Mouse (Mus musculus) adrenal gland (tissue): ENCODE results near the gene Stoml1.

Experiments used
- intact Hi-C: fragments of 180-260 bp; cut with DNase I; formaldehyde crosslinking; loops from one replicate; pipeline ENCODE4 v1.15.1; 2025
- microRNA-seq, 2 experiments: library from miRNA; unstranded; fragments of <30 nt; microRNA quantifications; one replicate each; pipeline ENCODE4; 2019

The Stoml1 gene

DNA sequence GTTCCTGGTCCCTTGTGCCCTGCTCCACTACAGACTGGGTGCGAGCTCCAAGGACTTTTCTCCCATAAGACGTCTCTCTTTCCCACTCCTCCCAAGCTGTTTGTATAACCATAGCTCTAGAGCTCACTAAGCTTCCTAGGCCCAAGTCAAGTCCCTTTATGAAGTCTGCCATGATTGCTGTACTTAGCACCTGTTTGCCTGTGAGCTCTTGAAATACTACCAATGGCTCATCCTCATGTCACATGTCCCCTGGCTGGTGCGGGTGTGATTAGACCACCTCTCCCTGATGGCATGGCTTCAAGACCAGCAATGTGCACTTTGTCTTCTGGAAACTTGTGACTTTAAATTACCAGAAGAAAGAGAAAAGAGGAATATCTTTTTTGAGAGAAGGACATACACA lies 42.4 kb downstream of the Stoml1 start:
- intact Hi-C loops, result no loop called here

DNA sequence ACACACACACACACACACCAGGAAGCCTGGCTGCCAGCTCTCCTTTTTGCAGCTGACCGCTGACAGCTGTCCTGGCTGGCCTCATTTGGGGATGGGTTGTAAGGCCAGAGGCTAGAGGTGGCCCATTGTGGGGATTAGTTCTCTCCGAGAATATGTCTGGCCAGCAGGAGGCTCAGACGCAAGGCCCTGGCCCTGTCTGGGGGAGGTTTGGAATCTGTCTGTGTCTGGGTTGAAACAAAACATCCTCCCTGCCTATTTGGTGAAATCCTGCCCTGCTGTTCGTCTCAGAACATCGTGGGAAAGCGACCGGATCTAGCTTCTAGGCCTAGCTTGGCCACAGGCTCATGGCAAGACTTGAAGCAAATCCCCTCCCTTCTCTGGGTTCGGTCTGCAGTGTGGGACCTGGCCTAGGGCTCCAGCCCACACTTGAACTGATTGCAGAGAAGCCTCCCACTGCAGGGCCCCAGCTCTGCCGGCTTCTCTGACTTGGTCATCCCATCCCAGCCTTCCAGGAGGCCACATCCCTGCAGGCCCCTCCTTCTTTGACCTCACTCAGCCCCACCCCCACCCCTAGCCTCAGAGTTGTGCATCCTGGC lies 42.9 kb downstream of the Stoml1 start:
- intact Hi-C loops, result no loop called here

DNA sequence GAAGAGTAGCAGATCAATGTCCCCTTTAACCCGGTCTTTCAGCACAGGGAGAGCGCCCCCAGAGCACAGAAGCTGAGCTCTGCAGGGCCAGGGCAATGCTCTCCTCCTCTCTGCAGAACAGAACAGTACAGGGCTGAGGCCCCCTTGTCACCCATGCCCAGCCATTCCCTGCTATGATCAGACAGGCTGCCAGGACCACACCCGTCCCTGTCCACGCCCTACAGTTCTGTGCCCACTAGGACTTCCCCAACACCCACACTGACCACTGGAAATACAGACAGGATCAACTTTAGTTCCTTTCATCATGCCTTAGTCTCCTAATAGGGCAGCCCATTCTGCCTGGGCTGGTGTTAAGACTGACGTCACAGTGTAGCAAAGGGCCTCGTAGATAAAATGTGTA lies 44.1 kb downstream of the Stoml1 start:
- intact Hi-C loops, result no loop called here

DNA sequence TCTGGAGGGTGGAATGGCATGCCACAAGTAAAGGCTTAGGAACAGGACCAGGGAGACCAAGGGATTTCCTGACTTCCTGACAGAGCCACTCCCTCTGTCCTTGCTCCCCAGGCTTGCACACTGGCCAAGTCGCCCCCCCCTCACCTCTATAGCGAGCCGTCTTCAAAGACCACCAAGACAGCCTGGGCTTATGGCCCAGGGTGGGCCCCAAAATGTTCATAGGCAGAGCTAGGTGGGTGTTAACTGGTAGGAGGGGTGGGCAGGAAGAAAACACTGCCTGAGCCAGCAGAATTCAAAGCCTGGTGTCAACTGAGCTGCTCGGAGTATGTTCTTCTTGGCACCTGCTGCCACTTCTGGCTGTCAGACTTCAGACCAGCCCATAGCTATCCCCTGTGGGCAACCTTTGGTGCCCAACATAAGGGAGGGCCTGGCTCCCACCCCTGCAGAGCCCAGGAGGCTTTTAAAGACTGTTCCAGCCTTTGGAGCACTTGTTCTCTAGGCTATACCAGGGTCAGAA lies 45.1 kb downstream of the Stoml1 start:
- intact Hi-C loops, result no loop called here

DNA sequence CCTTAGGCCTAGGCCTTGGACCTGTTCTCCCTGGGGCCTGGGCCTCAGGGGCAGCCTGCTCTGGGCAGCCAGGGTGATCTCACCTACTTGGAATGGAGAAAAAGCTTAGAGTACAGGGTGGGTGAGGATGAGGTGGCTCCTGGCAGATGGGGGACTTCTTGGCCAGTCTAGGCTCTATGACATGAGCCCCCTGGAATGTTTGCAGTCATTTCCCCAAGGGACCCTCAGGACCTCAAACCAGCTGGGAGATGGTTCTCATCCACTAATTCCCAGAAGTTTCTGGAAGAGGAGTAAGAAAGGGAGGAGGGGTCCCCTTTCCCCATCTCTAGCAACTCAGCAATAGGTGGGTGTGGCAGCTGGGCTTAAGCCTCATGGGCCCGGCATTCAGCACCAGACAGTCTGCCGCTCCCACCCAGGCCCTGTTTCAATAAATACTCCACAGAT lies 46.4 kb downstream of the Stoml1 start:
- intact Hi-C loops, result no loop called here

DNA sequence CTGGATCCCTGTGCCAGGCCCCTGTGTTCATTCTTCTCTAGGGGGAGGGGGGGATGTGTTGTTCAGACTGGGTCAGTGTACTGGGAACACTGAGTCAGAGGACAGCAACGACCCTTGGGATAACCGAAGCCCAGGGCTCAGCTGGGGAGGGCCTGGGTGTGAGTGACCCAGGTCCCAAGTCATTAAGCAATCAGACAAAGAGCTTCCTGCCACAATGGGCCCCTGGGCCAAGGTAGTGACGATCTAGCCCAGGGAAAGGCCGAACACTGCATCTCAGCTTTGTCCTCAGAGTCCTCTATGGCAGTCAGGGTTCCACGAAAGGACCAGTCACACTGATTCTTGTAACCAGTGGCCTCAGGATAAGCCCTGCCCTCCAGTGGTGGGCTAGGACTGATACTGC lies 50.2 kb downstream of the Stoml1 start:
- intact Hi-C loops, result no loop called here

DNA sequence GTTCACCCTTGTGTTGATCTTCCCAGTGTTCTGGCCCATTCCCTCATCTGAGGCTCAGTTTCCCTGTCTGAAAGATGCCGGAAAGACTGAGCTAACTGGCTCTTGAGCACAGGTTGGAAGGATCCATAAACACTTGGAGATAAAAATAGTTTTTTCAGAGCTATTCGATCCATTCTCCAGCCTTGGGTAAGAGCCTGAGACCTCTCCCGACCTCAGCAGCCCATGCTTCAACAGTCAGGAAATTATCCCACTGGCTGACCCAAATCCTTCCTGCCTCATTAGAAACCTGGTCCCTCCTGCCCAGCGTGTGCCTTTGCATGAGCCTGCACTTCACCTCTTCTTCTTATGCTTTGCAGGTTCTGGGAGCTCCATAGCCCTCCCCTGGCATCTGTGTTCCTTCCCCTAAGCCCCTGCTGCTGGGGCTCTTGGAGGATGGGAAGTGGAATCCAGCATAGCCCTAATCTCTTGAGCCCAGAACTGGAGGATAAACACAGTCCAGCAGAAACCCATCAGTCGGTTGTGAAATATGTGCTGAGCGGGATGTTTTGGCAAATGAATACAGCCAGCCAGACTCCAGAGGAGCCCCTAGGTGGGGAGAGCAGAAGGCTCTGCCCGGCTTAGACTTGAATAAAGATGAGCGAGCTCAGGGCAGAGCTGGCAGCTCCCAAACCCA lies 50.8 kb downstream of the Stoml1 start:
- intact Hi-C loops, result no loop called here

DNA sequence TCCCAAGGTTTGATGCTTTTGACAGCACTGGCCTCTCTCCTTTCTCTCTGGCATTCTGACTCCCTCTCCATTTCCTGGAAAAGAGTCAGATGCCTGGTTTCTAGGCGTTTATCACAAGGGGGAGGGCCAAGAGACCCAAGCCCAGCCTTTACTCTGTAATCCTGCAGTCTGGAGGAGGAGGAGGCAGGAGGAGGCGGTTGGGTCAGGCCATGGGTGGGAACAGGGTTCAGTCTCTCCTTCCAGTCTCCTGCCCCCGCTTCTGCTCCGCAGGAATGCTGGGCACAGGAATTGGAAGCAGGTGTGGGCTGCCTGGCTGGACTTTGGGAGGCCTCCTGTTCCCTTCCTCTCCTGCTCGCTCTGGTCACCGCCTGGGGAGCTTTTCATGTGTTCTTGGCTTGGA lies 52.7 kb downstream of the Stoml1 start:
- intact Hi-C loops, result no loop called here

DNA sequence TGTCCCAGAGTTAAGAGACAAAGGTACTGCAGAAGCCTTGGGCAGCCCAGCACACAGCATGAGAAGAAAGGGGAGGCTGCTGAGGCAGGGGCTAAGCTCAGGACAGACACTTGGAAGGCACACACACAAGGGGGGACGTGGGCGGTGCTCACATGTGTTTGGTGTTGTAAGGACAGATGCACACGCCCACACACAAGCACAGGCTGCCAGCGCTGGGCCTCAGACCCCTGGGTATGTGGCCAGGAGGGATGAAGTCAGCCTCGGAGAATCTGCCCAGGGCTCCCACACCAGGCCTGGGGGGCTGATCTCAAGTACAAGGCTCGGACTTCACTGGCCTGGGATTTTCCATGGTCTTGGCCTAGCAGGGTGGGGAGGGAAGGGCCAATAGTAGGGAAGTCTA lies 55.4 kb downstream of the Stoml1 start:
- intact Hi-C loops, result no loop called here

DNA sequence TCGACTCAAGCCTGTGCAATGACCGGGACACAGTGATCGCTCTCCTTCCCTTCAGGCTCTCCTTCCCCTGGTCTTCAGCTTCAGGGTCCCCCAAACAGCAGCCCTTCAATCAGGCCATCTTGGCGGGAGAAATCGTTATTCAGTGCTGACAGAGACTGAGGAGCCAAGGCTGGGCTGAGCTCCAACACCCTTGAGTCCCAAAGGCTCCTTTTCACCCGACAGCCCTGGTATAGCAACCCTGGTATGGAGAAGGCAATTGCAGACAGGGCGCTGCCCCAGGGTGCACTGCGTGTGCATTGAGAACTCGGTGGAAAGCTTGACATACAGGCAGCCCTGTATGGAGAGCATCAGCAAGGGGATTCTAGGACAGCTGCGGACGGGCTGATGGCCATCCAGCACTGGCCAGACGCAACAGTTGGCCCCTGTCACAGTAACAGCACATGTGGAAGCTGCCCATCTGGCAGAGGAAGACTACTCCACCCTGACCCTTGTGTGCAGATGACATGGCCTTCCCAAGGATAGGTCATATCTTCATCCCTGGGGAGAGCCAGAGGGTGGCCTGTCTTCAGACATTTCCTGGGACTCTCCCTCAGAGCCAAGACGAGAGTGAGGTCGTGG lies 57.2 kb downstream of the Stoml1 start:
- intact Hi-C loops, result no loop called here

DNA sequence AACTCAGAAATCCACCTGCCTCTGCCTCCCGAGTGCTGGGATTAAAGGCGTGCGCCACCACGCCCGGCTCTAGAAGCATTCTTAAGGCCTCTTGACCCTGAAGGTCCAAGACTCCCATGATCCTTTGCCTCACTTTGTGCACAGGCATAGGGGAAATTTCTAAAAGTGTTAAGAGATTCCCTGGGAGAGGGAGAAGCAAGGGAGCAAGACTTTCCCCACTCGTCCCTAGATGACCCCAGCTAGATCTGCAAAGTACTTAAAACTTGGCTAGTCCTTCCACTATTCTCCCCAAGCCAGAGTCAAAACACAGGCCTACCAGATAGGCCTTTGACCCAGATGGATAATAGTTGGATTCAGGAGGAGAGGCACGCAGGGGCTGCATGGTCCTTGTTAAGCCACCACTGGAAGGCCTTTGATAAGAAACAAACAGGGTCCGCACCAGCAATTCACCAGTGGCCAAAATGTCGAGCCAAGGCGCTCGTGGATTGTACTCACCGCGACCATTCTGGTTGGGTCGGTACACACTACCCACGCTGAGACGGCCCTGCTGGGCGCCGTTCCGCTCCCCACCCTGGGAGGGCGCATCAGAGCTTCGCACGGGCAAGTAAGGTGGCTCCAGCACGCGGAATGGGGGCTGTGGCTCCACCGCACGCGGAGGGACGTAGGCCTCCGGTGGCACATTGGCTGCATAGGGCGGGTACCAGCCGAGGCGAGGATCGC lies 58.4 kb downstream of the Stoml1 start:
- intact Hi-C loops, result no loop called here

Small RNA genes lying within 50 kb of the gene (microRNA-seq; reads per million reads assigned to microRNA genes)
- gene Mir6385, result 0 reads per million in 2 experiments
